Mouse (Mus musculus) liver, postnatal 0 days (tissue): ENCODE results near the gene Epha2.

Source experiments
- CTCF ChIP-seq: sonication (generic); IDR thresholded peaks from 2 replicates; pipeline ENCODE4 v1.5.1; 2016; ENCODE audit warnings: antibody characterized with exemption, low read depth
- EP300 ChIP-seq: IDR thresholded peaks from 2 replicates; pipeline ENCODE4 v1.6.1; 2016; ENCODE audit warnings: antibody characterized with exemption, low read depth, mild to moderate bottlenecking

DNA sequence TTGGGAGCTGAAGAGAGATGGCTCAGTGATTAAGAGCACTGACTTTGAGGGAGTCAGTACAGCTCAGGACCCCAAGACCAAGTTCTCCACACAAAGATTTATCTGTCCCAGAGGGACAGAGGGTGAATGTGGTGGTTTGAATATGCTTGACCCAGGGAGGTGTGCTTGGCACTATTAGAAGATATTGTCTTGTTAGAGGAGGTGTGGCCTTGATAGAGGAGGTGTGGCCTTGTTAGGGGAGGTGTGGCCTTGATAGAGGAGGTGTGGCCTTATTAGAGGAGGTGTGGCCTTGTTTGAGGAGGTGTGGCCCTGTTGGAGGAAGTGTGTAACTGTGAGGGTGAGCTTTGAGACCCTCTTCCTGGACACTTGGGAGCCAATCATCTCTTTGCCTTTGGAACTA lies 56.8 kb downstream of the Epha2 start:
- TF ChIP-seq CTCF (no peak), EP300 (no peak)
